Mouse (Mus musculus) neural tube, embryonic 13.5 days (tissue): Measurements from ENCODE around the gene Tubb2b. TPM values are rescaled to one million over a fixed set of nuclear protein-coding genes. Genes with fewer than 3 reads are reported as not detected.
A peak's percentile ranks its signal among the peaks of the same experiment; 100 is the strongest.

Experiments
- ATAC-seq: fragments of 200-750 bp; cut with Nextera tagmentation; 2 replicates; pipeline ENCODE4 v1.8.0; 2017; ENCODE audit warnings: low read depth, mild to moderate bottlenecking, moderate TSS enrichment, moderate library complexity
- H3K27ac ChIP-seq: fragments of 300-500 bp; sonication (generic); replicated peaks from 2 replicates; pipeline ENCODE4 v1.5.1; 2015; ENCODE audit warnings: moderate library complexity, mild to moderate bottlenecking, inconsistent platforms
- H3K27me3 ChIP-seq: fragments of 300-500 bp; sonication (generic); 2 replicates; pipeline ENCODE4 v1.6.1; 2015; ENCODE audit warnings: mild to moderate bottlenecking, inconsistent platforms
- H3K36me3 ChIP-seq: fragments of 300-500 bp; sonication (generic); 2 replicates; pipeline ENCODE4 v1.6.1; 2015; ENCODE audit warnings: mild to moderate bottlenecking, inconsistent platforms
- H3K4me1 ChIP-seq: fragments of 300-500 bp; sonication (generic); replicated peaks from 2 replicates; pipeline ENCODE4 v1.6.1; 2015; ENCODE audit warnings: inconsistent platforms
- H3K4me2 ChIP-seq: fragments of 300-500 bp; sonication (generic); 2 replicates; pipeline ENCODE4 v1.6.1; 2015; ENCODE audit warnings: inconsistent platforms, mild to moderate bottlenecking, moderate library complexity
- H3K4me3 ChIP-seq: fragments of 300-500 bp; sonication (generic); 2 replicates; pipeline ENCODE4 v1.5.1; 2015; ENCODE audit warnings: mild to moderate bottlenecking, inconsistent platforms
- H3K9ac ChIP-seq: fragments of 300-500 bp; sonication (generic); 2 replicates; pipeline ENCODE4 v1.6.1; 2015; ENCODE audit warnings: moderate library complexity, mild to moderate bottlenecking, inconsistent platforms
- H3K9me3 ChIP-seq: fragments of 300-500 bp; sonication (generic); 2 replicates; pipeline ENCODE4 v1.6.1; 2016; ENCODE audit warnings: inconsistent platforms
- WGBS: fragments of 180-500 bp; shearing (Covaris S2); methylation state at CpG from one replicate; pipeline ENCODE4 v1.1.7; 2015; 5-methylcytosine and 5-hydroxymethylcytosine counted together
- polyA plus RNA-seq: library from polyadenylated mRNA; unstranded; fragments of >200 nt; fragmentation: Nextera tagmentation; extraction: Ambion mirVana; gene quantifications from 2 replicates; pipeline ENCODE4 v1.2.1, GENCODE M21; 2015

The Tubb2b gene
- polyA plus RNA-seq, 1 experiment from 2014 or later: 732 TPM

DNA sequence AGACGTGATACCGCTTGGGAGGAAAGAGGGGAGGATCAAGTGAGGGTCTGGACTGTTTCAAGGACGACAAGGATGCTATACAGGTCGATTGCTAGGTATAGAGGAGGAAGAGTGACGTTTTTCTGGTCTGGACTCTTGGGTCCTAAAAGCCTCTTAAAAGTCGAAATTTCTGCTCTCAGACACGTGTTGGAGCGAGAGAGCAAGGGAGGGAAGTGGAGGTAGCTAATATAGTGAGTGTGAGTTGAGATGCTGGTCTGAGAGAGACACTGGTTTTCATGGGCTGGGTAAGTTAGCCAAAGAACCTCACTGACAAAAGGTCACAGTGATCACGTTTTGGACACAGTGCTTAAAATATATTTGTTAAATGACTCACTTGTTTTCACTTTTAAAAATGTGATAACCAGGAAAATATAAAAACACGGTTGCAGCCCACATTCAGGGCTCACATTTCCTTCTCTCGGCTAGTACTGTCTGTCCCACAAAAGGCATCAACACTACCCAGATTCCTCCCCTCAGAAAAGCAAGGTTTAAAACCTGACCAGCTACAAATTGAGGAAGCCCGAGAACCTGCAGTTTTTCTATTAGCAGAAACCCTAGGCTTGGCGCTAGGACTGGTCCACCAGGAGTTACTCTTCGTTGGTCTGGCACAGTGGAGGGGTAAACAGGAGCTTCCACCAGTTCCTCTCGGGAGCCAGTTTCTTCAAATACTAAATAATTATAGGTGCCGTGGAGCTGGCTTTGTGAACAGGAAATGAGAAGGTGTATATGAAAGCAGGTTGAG lies 51.6 kb downstream of the Tubb2b start:
- ATAC-seq: no peak
- H3K36me3 ChIP-seq: peaks cover 22% of the 10 kb centered on the region
- 46% methylated on average over 16 of the region's 16 CpGs for WGBS
- H3K9me3 ChIP-seq: no peaks in the 10 kb centered on the region
- peak overlapping the region; percentile 97 for H3K9ac ChIP-seq
- peak overlapping the region; percentile 83 for H3K4me3 ChIP-seq
- H3K4me1 ChIP-seq: peaks cover 24% of the 10 kb centered on the region
- H3K4me2 ChIP-seq: peak overlapping the region; percentile 76
- no peaks in the 10 kb centered on the region for H3K27me3 ChIP-seq
- peak overlapping the region; percentile 96 for H3K27ac ChIP-seq

GRCm38 (mm10) chr13:34077492-34078271 lies 52.6 kb downstream of the Tubb2b start, which contains the start of gene Tubb2a:
Gene Tubb2a, minus strand, starts transcription at chr13:34078007.
- H3K27me3 ChIP-seq: no peaks in the 10 kb centered on the region
- peak within 1 kb of the TSS; percentile 83 for H3K4me3 ChIP-seq
- peak; percentile 85 for ATAC-seq
- peaks cover 26% of the 10 kb centered on the region for H3K36me3 ChIP-seq
- H3K9ac ChIP-seq: peak within 1 kb of the TSS; percentile 97
- peak within 1 kb of the TSS; percentile 96 for H3K27ac ChIP-seq
- H3K9me3 ChIP-seq: no peaks in the 10 kb centered on the region
- WGBS: under 1% methylated on average over 41 of the region's 45 CpGs
- H3K4me1 ChIP-seq: peaks cover 28% of the 10 kb centered on the region
- peak within 1 kb of the TSS; percentile 76 for H3K4me2 ChIP-seq

Other genes starting within 250 kb of the Tubb2b start
- gene Serpinb6c, start 224.8 kb downstream of the Tubb2b start, polyA plus RNA-seq: 0.30 and 0.67 TPM in 2 replicates
- gene Nqo2, start 165.8 kb downstream of the Tubb2b start, polyA plus RNA-seq: 11.8 and 16.3 TPM in 2 replicates
- gene Ripk1, start 128.1 kb downstream of the Tubb2b start, polyA plus RNA-seq: 5.8 and 6.7 TPM in 2 replicates
- 42.9 and 45.1 TPM in 2 replicates for gene Serpinb6a, start 127.7 kb downstream of the Tubb2b start, polyA plus RNA-seq
- 38.5 and 49.5 TPM in 2 replicates for gene Bphl, start 92.9 kb downstream of the Tubb2b start, polyA plus RNA-seq
- gene Tubb2a, start 52.5 kb downstream of the Tubb2b start, polyA plus RNA-seq: 1,875 and 2,016 TPM in 2 replicates
- 94.7 and 95.4 TPM in 2 replicates for gene Psmg4, start 32.5 kb upstream of the Tubb2b start, polyA plus RNA-seq
- gene Slc22a23, start 214.7 kb upstream of the Tubb2b start, polyA plus RNA-seq: 13.4 TPM in 2 replicates